Mouse (Mus musculus): ENCODE measurements around the gene Abcc3. TPM values are rescaled to one million over a fixed set of nuclear protein-coding genes. Genes with fewer than 3 reads are reported as not detected.
"Not testable (repeated sequence)": the region's sequence is repeated elsewhere in the genome, so short reads cannot be mapped to it uniquely, and the experiment has no call there.

Abcc3 gene
- total RNA-seq, 4 experiments from 2014 or later, result 1.3 to 8.4 (median 3.9) TPM

DNA sequence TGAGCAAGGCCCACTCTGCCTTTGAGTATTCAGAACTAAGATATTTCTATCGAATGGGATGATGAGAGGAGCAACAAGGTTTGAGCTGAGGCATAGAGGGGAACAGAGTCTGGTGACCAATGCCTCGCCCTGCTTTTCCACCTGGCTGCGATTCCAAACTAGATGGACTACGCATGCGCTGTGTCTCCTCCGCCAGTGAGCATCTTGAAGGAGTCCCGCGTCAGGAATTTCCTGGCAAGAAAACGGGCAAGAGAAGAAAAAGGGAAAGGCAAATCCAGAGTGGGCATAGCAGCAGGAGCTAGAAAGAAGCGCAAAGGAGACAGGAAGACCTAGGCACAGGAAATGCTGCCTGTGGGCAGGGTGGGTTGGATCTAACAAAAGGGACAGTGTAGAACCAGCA is 11.0 kb upstream of the Abcc3 start:
- no peak for DNase-seq (ENCODE audit: low spot score in 2 of 2)

DNA sequence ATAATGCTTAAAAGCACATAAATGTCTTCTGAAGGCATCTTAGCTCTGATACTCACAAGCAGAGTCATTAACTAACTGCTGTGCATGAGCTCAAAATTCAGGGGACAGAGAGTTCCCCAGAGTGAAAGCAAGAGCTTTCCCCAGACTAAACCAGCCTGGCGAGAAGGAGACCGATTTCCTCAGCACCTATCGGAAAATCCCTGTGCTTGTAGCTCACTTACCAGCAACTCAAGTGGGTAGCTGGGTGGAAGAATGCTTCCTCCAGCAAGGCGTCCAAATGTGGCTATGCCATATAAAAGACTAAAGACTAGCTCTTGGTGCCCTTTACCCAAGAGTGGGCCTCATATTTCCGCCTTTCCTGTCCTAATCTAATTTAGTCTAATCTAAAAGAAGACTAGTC is 9.9 kb upstream of the Abcc3 start:
- DNase-seq (ENCODE audit: low spot score in 2 of 2), result no peak

DNA sequence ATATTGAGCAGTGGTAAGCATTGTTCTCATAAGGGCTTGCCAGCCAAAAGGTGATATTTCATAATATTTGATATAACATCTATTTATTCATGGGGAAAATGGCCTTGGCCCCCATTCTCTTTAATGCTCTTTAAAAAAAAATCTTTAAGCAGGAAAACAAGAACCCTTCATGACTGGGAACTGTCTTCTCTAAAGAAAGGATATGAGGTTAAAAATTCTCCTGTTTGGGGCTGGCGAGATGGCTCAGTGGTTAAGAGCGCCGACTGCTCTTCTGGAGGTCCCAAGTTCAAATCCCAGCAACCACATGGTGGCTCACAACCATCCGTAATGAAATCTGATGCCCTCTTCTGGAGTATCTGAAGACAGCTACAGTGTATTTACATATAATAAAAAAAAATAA is 9.2 kb upstream of the Abcc3 start:
- DNase-seq (ENCODE audit: low spot score in 2 of 2), result not testable (repeated sequence)

DNA sequence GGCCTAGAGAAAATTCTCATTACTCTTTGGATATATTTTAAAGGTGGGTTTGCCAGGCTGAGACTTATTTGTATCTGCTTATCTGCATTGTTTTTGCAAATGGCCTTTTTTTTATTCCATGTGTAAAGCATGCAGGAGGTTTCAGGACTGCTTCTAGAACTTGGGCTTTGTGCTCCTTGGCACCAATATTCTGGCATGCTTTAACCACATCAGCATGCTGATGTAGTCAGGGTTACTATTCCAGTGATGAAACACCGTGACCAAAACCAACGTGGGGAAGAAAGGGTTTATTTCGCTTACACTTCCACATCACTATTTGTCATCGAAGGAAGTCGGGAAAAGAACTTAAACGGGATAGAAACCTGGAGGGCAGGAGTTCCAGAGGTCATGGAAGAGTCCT is 8.2 kb upstream of the Abcc3 start:
- no peak for DNase-seq (ENCODE audit: low spot score in 2 of 2)

DNA sequence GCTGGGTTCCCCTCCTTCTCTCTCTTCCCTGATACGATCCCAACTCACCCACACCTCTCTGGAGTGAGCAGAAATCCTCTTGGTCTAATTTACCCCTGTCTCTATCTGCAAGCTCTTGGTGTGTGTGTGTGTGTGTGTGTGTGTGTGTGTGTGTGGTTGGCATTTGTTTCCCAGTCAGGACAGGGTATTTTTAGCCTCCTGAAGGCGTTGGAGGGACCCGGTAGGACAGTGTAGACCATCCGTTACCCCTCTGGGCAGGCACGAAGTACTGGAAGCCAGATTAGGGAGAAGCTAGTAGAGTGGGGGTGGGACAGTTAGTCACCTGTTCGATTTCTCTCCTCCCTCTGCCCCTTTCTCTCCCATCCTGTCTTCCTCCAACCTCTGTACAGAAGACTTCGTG is 1.3 kb upstream of the Abcc3 start:
- no peak for DNase-seq (ENCODE audit: low spot score in 2 of 2)

DNA sequence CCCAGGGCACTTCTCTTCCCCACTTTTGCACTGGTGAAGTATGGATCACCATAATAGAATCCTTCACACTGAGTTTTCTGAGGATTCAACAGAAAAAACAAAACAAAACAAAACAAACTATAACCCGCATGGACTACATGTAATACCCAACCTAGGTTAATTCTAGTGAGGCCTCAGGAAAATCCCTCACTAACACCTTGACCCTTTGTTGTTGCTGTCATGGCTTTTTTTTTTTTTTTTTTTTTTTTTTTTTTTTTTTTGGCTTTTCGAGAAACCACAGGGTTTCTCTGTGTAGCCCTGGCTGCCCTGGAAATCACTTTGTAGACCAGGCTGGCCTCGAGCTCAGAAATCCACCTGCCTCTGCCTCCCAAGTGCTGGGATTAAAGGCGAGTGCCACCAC is 693 bp upstream of the Abcc3 start:
- DNase-seq (ENCODE audit: low spot score in 2 of 2), result not testable (repeated sequence)

DNA sequence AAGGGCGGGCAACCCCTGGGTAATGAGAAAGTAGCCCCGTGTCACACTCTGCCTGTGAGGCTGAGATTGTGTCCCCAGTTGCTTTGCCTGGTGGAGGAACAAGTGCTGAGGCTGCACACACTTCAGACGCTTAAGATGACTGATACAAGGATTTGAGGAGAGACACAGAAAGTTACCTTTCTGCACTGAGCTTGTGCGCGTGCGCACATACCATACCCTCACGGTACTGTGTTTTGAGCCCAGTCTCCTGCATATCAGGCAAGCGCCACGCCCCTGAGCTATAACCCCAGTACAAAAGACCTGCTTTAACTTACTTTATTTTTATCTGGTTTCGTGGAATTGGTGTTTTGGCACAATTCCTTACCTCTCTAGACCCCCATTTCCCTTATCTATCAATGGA is 1.1 kb downstream of the Abcc3 start:
- DNase-seq (ENCODE audit: low spot score in 2 of 2), result no peak

DNA sequence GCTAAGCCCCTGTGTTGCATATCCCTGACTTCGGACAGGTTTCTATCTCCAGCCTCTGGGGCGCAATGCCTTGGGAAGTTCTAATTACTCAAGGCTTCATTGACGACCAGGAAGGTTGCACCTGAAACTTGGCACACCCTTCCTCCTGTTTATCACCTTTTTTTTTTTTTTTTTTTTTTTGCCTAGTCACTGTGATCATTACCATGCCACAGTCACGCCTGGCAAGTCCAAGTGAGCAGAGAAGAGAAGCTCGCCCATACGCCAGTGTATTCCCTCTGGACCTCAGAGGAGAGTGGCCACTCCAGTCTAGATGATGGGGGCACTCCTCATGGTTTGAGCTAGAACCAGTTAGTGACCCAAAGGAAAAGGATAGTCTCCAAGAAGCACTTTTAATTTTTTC is 2.0 kb downstream of the Abcc3 start:
- no peak for DNase-seq (ENCODE audit: low spot score in 2 of 2)

DNA sequence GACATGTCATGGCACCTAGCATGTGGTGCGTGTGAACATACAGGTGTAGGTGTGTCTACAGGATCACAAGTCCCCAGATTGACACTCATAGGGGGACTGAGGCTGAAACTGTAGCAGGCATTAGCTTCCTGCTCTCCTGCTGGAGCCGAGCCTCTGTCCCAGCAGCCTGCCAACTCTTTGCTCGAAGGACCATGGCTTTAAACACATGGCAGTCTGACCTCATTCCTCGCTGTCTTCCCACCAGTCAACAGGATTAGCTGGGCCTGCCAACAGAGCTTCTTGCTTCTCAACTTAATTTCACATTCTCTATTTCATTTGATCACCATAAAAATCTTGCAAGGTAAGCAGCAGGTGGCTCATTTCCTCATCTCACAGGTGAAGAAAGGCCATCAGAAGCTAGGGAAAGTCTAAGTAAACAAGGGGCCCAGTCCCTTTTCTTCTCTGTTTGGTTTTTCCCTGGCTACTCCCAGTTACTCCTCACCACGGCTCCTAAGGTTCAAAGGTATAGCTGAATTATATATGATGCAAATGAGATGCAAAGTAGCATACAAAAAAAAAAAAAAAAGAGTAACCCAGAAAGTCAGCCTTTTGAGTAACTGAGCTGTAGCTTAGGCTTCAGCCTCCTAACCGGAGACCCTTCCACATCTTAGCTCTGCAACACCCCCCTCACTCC is 2.9 kb downstream of the Abcc3 start:
- DNase-seq (ENCODE audit: low spot score in 2 of 2), result no peak

DNA sequence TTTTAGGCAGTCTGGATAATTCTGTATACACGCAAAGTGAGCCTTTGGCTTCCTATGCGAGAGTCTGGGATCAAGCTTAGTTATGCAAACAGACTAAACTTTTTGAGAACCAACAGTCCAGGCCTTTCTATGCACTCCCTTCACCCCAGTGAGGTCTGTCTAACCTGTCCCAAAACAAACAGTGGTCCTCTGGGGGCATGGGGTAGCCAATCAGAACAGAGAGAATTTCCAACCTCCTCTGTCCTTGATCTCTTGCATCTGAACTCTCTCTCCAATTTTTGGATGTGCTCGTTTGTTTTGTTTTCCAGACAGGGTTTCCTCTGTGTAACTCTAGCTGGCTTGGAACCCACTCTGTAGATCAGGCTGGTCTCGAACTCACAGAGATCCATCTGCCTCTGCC is 3.8 kb downstream of the Abcc3 start:
- DNase-seq (ENCODE audit: low spot score in 2 of 2), result no peak

DNA sequence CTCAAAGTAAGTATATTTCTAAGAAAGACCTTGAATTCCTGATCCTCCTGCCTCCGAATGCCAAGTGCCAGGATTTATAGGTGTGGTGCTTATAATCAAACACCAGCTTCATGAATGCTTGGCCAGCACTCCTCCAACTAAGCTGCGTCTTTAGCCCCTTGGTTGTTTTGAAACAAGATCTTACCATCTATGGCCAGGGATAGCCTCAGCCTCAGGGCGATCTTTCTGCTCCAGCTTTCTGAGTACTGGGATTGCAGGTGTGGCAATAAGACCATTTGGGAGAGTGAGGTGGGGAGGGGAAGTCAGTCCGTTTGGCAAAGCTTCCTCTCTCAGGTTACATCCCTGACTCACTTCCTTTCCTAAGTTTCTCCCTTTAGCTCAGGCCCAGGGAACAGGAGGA is 5.0 kb downstream of the Abcc3 start:
- DNase-seq (ENCODE audit: low spot score in 2 of 2), result no peak

DNA sequence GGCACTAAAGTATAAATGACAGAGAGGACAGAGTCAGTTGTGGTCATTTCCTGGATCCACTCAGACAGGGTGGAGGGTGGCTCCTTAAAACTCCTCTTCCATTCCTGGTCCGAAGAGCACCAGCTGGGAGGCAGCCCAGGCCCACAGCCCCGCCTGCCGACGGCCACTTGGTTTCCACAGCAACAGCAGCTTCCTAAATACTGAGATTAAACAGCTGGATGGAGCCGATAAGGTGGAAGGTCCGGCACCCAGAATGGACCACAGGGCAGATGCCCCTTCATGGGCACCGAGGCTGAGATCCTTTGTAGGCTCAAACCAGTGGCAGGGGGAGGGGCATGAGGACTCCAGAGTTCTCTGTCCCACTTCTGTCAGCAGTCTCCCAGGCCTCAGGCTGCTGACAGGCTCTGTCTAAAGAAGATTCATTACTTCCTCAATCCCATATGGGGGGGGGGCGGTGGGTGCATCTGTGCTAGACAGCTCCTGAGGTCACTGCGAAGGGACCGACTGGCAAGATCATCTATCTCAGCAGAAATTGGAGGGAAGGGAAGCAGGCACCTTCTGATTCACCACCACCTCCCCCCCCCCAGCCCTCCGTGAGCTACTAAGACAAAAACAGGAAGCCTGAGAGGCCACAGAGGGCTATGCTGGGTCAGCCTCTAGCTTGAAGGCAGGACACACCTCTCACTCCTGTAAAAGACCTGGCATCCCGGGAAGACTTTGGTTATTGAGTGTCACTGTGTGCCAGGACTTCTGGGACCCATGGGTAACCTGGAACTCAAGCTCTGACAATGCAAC is 6.6 kb downstream of the Abcc3 start:
- no peak for DNase-seq (ENCODE audit: low spot score in 2 of 2)

DNA sequence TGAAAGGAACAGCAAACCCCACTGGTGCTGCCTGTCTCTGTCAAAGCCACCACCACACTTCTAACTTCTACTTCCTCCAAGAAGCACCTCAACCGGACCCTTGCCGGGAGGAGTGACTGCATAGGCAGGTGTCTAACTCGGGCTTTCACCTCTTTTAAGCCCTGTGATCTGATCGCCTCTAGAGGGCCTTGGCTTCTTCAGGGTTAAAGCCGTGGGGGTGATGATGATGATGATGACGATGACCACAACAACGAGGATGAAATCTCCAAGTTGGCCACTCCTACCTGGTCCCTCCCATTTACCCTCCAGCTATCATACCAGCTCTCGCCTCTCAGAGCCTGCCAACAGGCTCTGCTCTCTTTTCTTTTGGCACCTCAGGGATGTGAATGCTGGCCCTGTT is 13.1 kb downstream of the Abcc3 start:
- DNase-seq (ENCODE audit: low spot score in 2 of 2), result no peak

DNA sequence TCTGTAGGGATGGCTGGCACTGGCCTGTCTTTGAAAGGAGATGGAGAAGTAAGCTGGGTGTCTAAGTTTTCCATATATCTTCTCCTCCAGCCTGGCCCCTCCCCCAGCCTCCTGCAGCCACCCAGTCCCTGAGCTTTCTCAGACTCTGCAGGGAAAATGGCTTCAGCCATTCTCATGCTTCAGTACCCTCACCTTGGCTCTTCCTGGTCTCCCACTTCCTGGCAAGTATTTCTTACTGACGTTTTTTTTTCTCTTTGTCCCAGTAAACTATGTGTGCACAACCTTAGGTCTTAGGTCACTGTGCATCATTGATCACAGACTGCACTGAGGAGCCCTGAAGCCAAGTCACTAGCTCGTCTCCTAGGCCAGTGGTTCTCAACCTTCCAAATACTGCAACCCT is 13.7 kb downstream of the Abcc3 start:
- no peak for DNase-seq (ENCODE audit: low spot score in 2 of 2)

DNA sequence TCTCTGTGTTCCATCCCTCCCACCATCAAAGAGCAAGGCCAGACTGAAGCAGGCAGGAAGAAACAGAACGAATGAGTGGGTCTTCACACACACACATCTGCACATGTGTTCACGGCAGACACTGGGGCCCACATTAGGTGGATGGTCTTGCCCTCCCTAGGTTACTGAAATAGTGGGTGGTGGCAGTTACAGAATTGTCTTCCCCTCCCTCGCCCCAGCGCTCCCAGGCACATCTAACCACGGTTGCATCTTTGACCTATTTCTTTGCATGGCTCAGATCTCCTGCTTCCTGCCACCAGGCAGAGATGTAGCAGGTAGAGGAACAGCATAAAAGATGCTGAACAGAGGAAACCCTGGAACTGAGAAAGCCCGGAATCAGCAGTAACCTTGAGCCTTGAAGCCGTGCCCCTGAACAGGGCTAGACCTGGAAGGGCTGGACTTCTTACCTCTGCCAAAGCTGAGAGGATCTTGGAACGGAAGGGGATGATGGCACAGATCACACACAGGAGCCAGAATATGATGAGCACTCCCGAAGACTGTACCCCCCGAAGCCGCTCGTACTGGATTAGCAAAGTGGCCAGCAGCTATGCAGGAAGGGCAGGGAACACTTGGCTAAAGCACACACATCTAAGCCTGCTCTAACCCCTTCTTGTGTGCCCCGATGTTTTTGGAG is 18.4 kb downstream of the Abcc3 start:
- no peak for DNase-seq (ENCODE audit: low spot score in 2 of 2)

DNA sequence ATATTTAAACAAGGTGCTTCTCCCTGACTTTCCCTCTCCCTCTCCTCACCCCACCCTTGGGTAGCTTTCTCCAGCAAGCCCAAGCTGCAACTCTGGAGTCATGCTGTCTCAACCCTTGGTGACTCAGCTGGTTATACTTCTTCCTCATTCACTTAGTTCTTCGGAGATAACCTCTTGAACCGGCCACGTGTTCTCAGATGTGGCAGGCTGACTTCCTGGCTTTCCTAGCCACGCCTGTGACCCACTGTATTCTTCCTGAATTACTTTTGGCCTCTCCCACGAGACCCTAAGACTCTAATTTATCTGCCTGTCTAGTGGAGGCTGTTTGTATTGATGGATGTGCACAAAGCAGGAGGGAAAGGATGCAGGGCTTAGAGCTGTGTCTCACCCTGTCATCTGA is 22.0 kb downstream of the Abcc3 start:
- DNase-seq (ENCODE audit: low spot score in 2 of 2), result no peak

DNA sequence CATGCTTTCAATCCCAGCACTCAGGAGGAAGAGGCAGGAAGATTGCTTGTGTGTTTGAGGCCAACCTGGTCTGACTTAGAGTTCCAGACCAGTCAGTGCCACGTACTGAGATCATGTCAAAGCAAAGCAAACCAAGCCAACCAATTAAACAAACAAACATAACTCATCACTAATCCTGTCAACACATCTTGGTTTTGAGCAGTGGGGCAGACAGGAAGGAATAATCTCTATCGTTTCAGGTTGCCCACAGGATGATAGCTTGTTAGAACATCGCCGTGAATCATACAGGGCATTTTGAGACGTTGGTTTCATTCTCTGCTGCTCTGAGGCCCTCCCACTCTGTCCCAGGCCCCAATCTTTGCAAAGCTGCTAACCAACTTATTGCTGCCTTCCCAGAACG is 22.8 kb downstream of the Abcc3 start:
- DNase-seq (ENCODE audit: low spot score in 2 of 2), result no peak

DNA sequence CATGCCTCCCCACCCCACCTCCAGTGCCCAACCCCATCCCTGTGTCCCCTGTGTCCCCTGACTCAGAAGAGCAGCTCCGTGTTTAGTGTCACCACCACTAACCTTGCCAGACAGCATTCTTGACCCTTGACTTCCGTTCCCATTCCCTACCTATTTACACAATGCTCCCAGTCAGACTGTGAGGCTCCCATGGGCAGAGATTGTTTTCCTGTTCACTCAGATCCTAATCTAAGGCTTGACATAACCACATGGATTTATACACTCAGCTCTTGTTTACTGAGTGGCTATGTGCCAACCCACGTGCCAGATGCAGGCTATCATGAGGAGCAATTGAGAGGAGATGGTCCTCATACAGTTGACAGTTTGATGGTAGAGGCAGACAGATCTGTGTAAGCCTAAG is 27.5 kb downstream of the Abcc3 start:
- DNase-seq (ENCODE audit: low spot score in 2 of 2), result no peak

DNA sequence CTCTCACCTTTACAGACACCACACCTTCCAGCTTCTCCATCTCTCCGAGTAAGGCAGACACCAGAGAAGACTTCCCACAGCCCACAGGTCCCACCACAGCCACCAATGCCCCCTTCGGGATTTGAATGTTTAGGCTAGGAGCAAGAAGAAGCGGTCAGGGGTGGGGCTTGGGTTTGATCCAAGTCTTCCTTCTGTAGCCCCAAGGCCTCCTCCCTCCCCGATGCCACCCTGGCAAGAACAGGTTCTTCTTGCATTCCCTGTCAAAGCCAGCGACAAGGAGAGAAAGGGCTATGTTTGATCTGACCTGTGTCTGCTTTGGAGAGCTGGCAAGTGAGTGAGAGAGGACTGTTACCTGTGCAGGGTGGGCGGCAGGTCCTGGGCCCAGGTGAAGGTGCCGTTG is 29.1 kb downstream of the Abcc3 start:
- DNase-seq (ENCODE audit: low spot score in 2 of 2), result no peak

DNA sequence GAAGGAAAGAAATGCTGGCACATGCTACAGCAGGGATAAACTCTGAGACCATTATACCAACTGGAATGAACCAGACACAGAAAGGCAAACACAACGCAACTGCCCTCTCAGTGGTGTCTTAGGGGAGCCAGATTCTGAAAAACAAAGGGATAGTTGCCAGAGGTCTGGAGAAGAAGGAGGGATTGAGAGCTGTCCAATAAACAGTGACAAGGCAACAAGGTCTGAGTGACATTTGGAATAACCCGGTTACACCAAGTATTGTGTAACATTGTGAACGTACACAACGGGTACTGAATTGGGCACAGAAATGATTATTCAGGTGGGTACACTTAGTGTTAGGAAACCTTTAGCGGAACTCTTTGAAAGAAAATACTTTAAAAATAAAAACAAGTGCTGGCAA is 30.7 kb downstream of the Abcc3 start:
- no peak for DNase-seq (ENCODE audit: low spot score in 2 of 2)

DNA sequence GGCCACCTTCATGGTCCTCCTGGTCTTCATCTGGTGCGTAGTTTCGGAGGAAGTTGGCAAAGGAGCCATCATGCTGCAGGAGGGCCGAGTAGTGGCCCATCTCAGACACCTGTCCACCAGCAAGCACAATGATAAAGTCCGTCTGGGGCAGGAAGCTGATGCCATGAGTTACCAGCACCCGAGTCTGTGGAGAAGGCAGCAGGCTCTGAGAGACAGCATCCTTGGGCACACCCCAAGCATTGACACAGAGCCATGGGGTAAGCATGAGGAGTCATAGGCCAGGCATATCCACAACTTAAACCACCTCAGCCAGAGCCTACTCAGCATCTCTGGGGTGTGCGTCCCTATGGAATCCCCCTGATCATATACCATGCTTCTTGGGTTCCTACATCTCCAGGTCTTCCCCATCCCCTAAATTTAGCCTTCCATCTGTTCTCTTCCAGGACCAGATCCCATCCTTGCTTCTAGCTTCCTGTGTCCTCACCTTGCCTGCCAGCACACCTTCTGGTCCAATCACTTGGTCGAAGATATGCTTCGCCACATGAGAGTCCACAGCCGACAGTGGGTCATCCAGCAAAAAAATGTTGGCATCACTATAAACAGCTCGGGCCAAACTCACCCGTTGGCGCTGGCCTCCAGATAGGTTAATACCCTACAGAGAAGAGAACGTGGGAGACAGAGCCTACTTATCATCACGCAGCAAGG is 31.5 kb downstream of the Abcc3 start:
- no peak for DNase-seq (ENCODE audit: low spot score in 2 of 2)

DNA sequence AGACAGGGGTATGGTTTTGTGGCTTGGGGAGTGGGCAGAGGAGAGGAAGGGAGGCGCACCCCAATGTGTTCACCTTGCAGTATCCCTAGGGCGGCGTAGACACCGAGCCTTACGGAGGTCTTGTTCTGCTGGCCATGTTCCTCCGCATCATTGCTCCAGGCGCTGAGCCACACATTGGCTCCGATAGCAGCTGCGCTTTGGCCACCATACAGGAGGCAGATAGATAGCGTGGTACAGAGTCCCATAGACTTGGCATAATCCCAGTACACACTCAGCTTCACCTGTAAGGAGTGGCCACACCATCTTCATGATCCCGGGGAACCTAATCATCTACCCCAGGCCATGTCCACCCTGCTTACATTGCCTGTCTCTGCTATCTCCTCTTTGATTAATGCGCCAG is 33.6 kb downstream of the Abcc3 start:
- DNase-seq (ENCODE audit: low spot score in 2 of 2), result no peak
